Mouse (Mus musculus) thymus, adult 2 months (tissue): ENCODE results near the gene Ighmbp2.

Source experiments
- CTCF ChIP-seq: fragments of 200-500 bp; IDR thresholded peaks from 2 replicates; pipeline ENCODE4 v1.5.1; 2012; ENCODE audit warnings: mild to moderate bottlenecking, control low read depth, low read length, moderate library complexity, borderline replicate concordance; ENCODE audit not compliant: control insufficient read depth, poor library complexity, insufficient read depth; ENCODE audit errors: extremely low read depth
- POLR2A ChIP-seq: fragments of 200-500 bp; IDR thresholded peaks from 2 replicates; pipeline ENCODE4 v1.6.1; 2012; ENCODE audit warnings: mild to moderate bottlenecking, low read length, control low read depth, moderate library complexity; ENCODE audit not compliant: control insufficient read depth, poor library complexity, insufficient read depth; ENCODE audit errors: extremely low read depth

GRCm38 (mm10) chr19:3266136-3266535, 16.7 kb downstream of the Ighmbp2 start:
- TF ChIP-seq CTCF (no peak), POLR2A (no peak)
